In genomic region chr4:115984967-115985366, GRCm38 (mm10) we compare ENCODE assay signal across 11 mouse cellular contexts. TPM values are rescaled to one million over a fixed set of nuclear protein-coding genes. Genes with fewer than 3 reads are reported as not detected.
DNase-seq lines count a peak whose midpoint lies in the region; ATAC-seq and TF ChIP-seq lines count a peak whose summit lies in the region.
"Had no signal": no experiment of that assay in that cellular context is flagged by ENCODE, and none has a peak within 500 bp of the region (broad histone marks: within the 10 kb centered on the region; RNA-seq: fewer than 3 reads in every experiment).

No protein-coding gene starts in this region.

- H3K27me3 ChIP-seq in kidney, embryonic 16.5 days (ENCODE audit: insufficient read depth, low read length), result peaks cover 22% of the 10 kb centered on the region
- H3K27me3 ChIP-seq in liver, embryonic 14.5 days (ENCODE audit: control insufficient read depth, insufficient read depth, low read length), result peaks cover 13% of the 10 kb centered on the region

- H3K4me3 ChIP-seq in kidney, embryonic 16.5 days (ENCODE audit: low read length), result no peak overlapping the region
- no peak overlapping the region for H3K4me3 ChIP-seq in liver, embryonic 14.5 days (ENCODE audit: insufficient read depth in 1 of 2, low read depth in 2 of 2, low read length in 2 of 2)
- H3K4me3 ChIP-seq: hindbrain, embryonic 15.5 days had no signal

- no peaks in the 10 kb centered on the region for H3K9me3 ChIP-seq in kidney, embryonic 16.5 days (ENCODE audit: low read length)
- no peaks in the 10 kb centered on the region for H3K9me3 ChIP-seq in liver, embryonic 14.5 days (ENCODE audit: control insufficient read depth, low read length)
- H3K9me3 ChIP-seq: hindbrain, embryonic 15.5 days had no signal

- H3K4me1 ChIP-seq in kidney, embryonic 16.5 days (ENCODE audit: insufficient read depth, low read length), result no peaks in the 10 kb centered on the region
- H3K4me1 ChIP-seq in liver, embryonic 14.5 days (replicated peaks; ENCODE audit: control insufficient read depth in 2 of 2, insufficient read depth in 2 of 2, low read length in 1 of 2), result peaks cover 0 to 3% of the 10 kb centered on the region in 2 experiments; a peak in 2 of 4 replicates

- H3K36me3 ChIP-seq in kidney, embryonic 16.5 days (ENCODE audit: insufficient read depth, low read length), result no peaks in the 10 kb centered on the region
- no peaks in the 10 kb centered on the region for H3K36me3 ChIP-seq in liver, embryonic 14.5 days (replicated peaks; ENCODE audit: control insufficient read depth, insufficient read depth, low read depth)
- H3K36me3 ChIP-seq: hindbrain, embryonic 15.5 days had no signal

- H3K27ac ChIP-seq in kidney, embryonic 16.5 days (ENCODE audit: low read length), result no peak overlapping the region
- no peak overlapping the region for H3K27ac ChIP-seq in liver, embryonic 14.5 days
- H3K27ac ChIP-seq: hindbrain, embryonic 15.5 days had no signal

- no peak for ATAC-seq in kidney, embryonic 16.5 days (ENCODE audit: low FRiP score, low TSS enrichment)
- no peak for ATAC-seq in liver, embryonic 14.5 days (ENCODE audit: insufficient read depth)

- no peak overlapping the region for H3K9ac ChIP-seq in kidney, embryonic 16.5 days (replicated peaks; ENCODE audit: low read length)
- H3K9ac ChIP-seq in liver, embryonic 14.5 days (replicated peaks), result no peak overlapping the region
- H3K9ac ChIP-seq: hindbrain, embryonic 15.5 days had no signal

- no peak for TF ChIP-seq EP300 in liver, embryonic 14.5 days (IDR thresholded peaks at IDR 0.05; ENCODE audit: low read depth)

- WGBS in kidney, embryonic 16.5 days, result 39% methylated on average over 8 of the region's 8 CpGs
- WGBS in liver, embryonic 14.5 days (ENCODE audit: insufficient replicate concordance), result 21% methylated on average over 8 of the region's 8 CpGs

- no peak overlapping the region for H3K4me2 ChIP-seq in kidney, embryonic 16.5 days (replicated peaks; ENCODE audit: low read depth, low read length)
- no peak overlapping the region for H3K4me2 ChIP-seq in liver, embryonic 14.5 days (ENCODE audit: low read depth)

- TF ChIP-seq CTCF in liver, embryonic 14.5 days (IDR thresholded peaks at IDR 0.05; ENCODE audit: low read depth), result 0 out of 2 replicates have a peak, but pooled peaks have one; percentile 19

- peak; percentile 22 for DNase-seq in kidney, adult 9 months
- DNase-seq in A20 (ENCODE audit: low read depth, low spot score), result peak; percentile 92
- peak; percentile 51 for DNase-seq in NIH3T3 (ENCODE audit: low read depth)
- no peak for DNase-seq in liver, embryonic 14.5 days (ENCODE audit: low read depth in 3 of 3, low spot score in 3 of 3)
- no peak for DNase-seq in cerebellum, adult 11-12 months
- DNase-seq in urinary bladder, adult 18-20 months (ENCODE audit: low spot score in 2 of 2), result no peak
- DNase-seq in spleen, postnatal 4 days (ENCODE audit: low spot score in 2 of 2), result no peak
- DNase-seq: right cerebral cortex, postnatal 25 days; thymus, postnatal 36 days had no signal

RNA-seq across cellular contexts. Expression of gene Faah, which starts 32.8 kb away (rescaled TPM):
- 13.7 and 15.3 TPM in 2 replicates for polyA plus RNA-seq in kidney, embryonic 16.5 days (2015; fragmentation: Nextera tagmentation; extraction: Ambion mirVana)
- polyA plus RNA-seq in liver, embryonic 14.5 days (2012; rRNA removed), result 4.0 and 4.1 TPM in 2 replicates
- polyA plus RNA-seq in liver, embryonic 14.5 days (2014; fragmentation: Nextera tagmentation; extraction: Ambion mirVana), result 3.8 and 5.4 TPM in 2 replicates

RNA-seq across cellular contexts. Expression of gene Dmbx1, which starts 45.2 kb away (rescaled TPM):
- not detected in 2 replicates for polyA plus RNA-seq in kidney, embryonic 16.5 days (2015; fragmentation: Nextera tagmentation; extraction: Ambion mirVana)
- polyA plus RNA-seq in liver, embryonic 14.5 days (2012; rRNA removed), result not detected in 2 replicates
- polyA plus RNA-seq in liver, embryonic 14.5 days (2014; fragmentation: Nextera tagmentation; extraction: Ambion mirVana), result not detected in 2 replicates

Comparison
In these comparisons a context has a peak if more than half of its experiments do, and no peak if none do; other contexts are left out.
1. DNase-seq: peak in kidney, adult 9 months (single experiment), A20 (single experiment) and NIH3T3 (single experiment); none in liver, embryonic 14.5 days (0 of 3), cerebellum, adult 11-12 months (single experiment), urinary bladder, adult 18-20 months (0 of 2) and spleen, postnatal 4 days (0 of 2).